ENCODE assay signal across 9 mouse cellular contexts in the genomic region with DNA sequence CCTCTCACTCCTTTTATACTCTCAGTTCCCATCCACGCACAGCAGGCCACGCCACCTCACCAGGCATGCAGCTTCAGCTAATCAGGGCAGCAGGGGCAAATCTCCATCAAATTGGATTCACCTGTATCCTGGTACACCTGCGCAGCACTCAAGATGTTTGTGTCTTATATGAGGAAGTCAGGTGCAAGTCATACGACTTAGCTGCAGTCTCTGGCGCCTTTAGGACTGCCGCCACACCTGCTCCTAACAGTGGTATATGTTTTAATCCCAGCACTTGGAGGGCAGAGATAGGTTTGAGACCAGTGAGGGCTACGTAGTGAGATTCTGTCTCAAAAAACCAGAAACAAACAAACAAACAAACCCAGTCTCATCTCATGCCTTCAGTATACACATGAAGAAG. TPM values are rescaled to one million over a fixed set of nuclear protein-coding genes. Genes with fewer than 3 reads are reported as not detected.
DNase-seq lines count a peak whose midpoint lies in the region; ATAC-seq and TF ChIP-seq lines count a peak whose summit lies in the region.
"Not testable (repeated sequence)": the region's sequence is repeated elsewhere in the genome, so short reads cannot be mapped to it uniquely, and the experiment has no call there.
"Had no signal": no experiment of that assay in that cellular context is flagged by ENCODE, and none has a peak within 500 bp of the region (broad histone marks: within the 10 kb centered on the region; RNA-seq: fewer than 3 reads in every experiment).

A gene (plus strand): TSS at position 301 of the 400 bp plus-strand sequence.

- not testable (repeated sequence) for H3K4me2 ChIP-seq in forebrain, embryonic 11.5 days (ENCODE audit: low read depth, low read length, severe bottlenecking); hindbrain, embryonic 12.5 days (replicated peaks); limb, embryonic 14.5 days (replicated peaks; ENCODE audit: low read depth, low read length, severe bottlenecking); midbrain, embryonic 12.5 days (replicated peaks)

- not testable (repeated sequence) for H3K36me3 ChIP-seq in forebrain, embryonic 11.5 days (ENCODE audit: control insufficient read depth, insufficient read depth, low read length); hindbrain, embryonic 12.5 days; limb, embryonic 14.5 days (ENCODE audit: control insufficient read depth, insufficient read depth, low read length); midbrain, embryonic 12.5 days

- not testable (repeated sequence) for DNase-seq in adrenal gland, postnatal 14 days; forebrain, embryonic 11.5 days (ENCODE audit: low spot score); heart, adult 8-10 months (ENCODE audit: low spot score); layer of hippocampus, adult 2 months (ENCODE audit: low spot score in 2 of 2); limb, embryonic 14.5 days (ENCODE audit: low spot score); thymus, postnatal 0 days (ENCODE audit: low spot score)

- not testable (repeated sequence) for TF ChIP-seq POLR2A in limb, embryonic 14.5 days (IDR thresholded peaks at IDR 0.05; ENCODE audit: borderline replicate concordance, extremely low read depth, insufficient read depth, insufficient read length)

- TF ChIP-seq CTCF in layer of hippocampus, adult 2 months (conservative IDR thresholded peaks at IDR 0.05): not testable (repeated sequence)

- 86% methylated on average over 4 of the region's 7 CpGs for WGBS in forebrain, embryonic 11.5 days
- WGBS in hindbrain, embryonic 12.5 days: 94% methylated on average over 4 of the region's 7 CpGs
- WGBS in limb, embryonic 14.5 days: 95% methylated on average over 4 of the region's 7 CpGs
- WGBS in midbrain, embryonic 12.5 days: 87% methylated on average over 4 of the region's 7 CpGs

- not testable (repeated sequence) for H3K4me1 ChIP-seq in forebrain, embryonic 11.5 days (replicated peaks; ENCODE audit: control insufficient read depth, insufficient read depth, low read length); hindbrain, embryonic 12.5 days; limb, embryonic 14.5 days (ENCODE audit: control insufficient read depth, insufficient read depth, low read length); midbrain, embryonic 12.5 days

- not testable (repeated sequence) for H3K27ac ChIP-seq in forebrain, embryonic 11.5 days (ENCODE audit: low read depth, low read length); hindbrain, embryonic 12.5 days; layer of hippocampus, adult 2 months; limb, embryonic 14.5 days (replicated peaks; ENCODE audit: low read depth, low read length); midbrain, embryonic 12.5 days (replicated peaks)

- H3K9me3 ChIP-seq in forebrain, embryonic 11.5 days (ENCODE audit: control insufficient read depth, low read length); hindbrain, embryonic 12.5 days (replicated peaks); limb, embryonic 14.5 days (ENCODE audit: control insufficient read depth, low read length); midbrain, embryonic 12.5 days: not testable (repeated sequence)

- not testable (repeated sequence) for H3K27me3 ChIP-seq in forebrain, embryonic 11.5 days (ENCODE audit: control insufficient read depth, insufficient read depth, low read length); hindbrain, embryonic 12.5 days; limb, embryonic 14.5 days (ENCODE audit: control insufficient read depth, insufficient read depth, low read length); midbrain, embryonic 12.5 days

- not testable (repeated sequence) for ATAC-seq in forebrain, embryonic 11.5 days (replicated peaks; ENCODE audit: low FRiP score); hindbrain, embryonic 12.5 days (ENCODE audit: low FRiP score); limb, embryonic 14.5 days (ENCODE audit: low FRiP score, low read depth); midbrain, embryonic 12.5 days (ENCODE audit: low FRiP score, low read depth)

- H3K9ac ChIP-seq in forebrain, embryonic 11.5 days (ENCODE audit: low read length); hindbrain, embryonic 12.5 days; limb, embryonic 14.5 days (ENCODE audit: low read depth, low read length, severe bottlenecking); midbrain, embryonic 12.5 days (replicated peaks): not testable (repeated sequence)

- not testable (repeated sequence) for H3K4me3 ChIP-seq in forebrain, embryonic 11.5 days (ENCODE audit: low read depth, low read length); hindbrain, embryonic 12.5 days; layer of hippocampus, adult 2 months; limb, embryonic 14.5 days (replicated peaks; ENCODE audit: low read length); midbrain, embryonic 12.5 days

RNA-seq across cellular contexts. Expression of the gene that starts here (rescaled TPM):
- 58.5 and 58.7 TPM in 2 replicates for total RNA-seq in adrenal gland, postnatal 14 days (2021)
- 55.0 and 58.5 TPM in 2 replicates for polyA plus RNA-seq in forebrain, embryonic 11.5 days (2014; fragmentation: Nextera tagmentation; extraction: Ambion mirVana)
- total RNA-seq in heart, adult 8-10 months (2022): 100 to 1,000 TPM; 108 to 158 (median 147) TPM
- polyA plus RNA-seq in hindbrain, embryonic 12.5 days (2016; fragmentation: Nextera tagmentation; extraction: Ambion mirVana): 51.5 and 53.6 TPM in 2 replicates
- 10 to 100 TPM; 48.4 to 50.1 TPM for total RNA-seq in layer of hippocampus, adult 2 months (2021)
- 35.2 and 47.5 TPM in 2 replicates for polyA plus RNA-seq in limb, embryonic 14.5 days (2012; rRNA removed)
- polyA plus RNA-seq in limb, embryonic 14.5 days (2014; fragmentation: Nextera tagmentation; extraction: Ambion mirVana): 68.2 and 76.4 TPM in 2 replicates
- 20.3 and 24.3 TPM in 2 replicates for polyA plus RNA-seq in midbrain, embryonic 12.5 days (2016; fragmentation: Nextera tagmentation; extraction: Ambion mirVana)
- polyA plus RNA-seq in thymus, postnatal 0 days (2015; fragmentation: Nextera tagmentation; extraction: Ambion mirVana): 49.5 and 53.9 TPM in 2 replicates
- polyA plus RNA-seq: macrophage had no signal
